Mouse (Mus musculus) splenic B cell, adult 2 months (primary cell): ENCODE data around the gene Zdhhc17.

ENCODE experiments used
- DNase-seq: peaks from one replicate; pipeline ENCODE4 v3.0.0-alpha.2; 2011; ENCODE audit warnings: low read depth, low spot score
- H3K27me3 ChIP-seq: 2 replicates; pipeline ENCODE4 v1.6.1; 2012; ENCODE audit warnings: mild to moderate bottlenecking, low read length, moderate library complexity, mixed read lengths; ENCODE audit not compliant: control insufficient read depth, poor library complexity, insufficient read depth, severe bottlenecking
- H3K36me3 ChIP-seq: 2 replicates; pipeline ENCODE4 v1.6.1; 2012; ENCODE audit warnings: mild to moderate bottlenecking, low read length, moderate library complexity, mixed read lengths; ENCODE audit not compliant: control insufficient read depth, poor library complexity, insufficient read depth, severe bottlenecking

The Zdhhc17 gene

GRCm38 (mm10) chr10:111009641-111010479 is at the start of gene Zdhhc17:
Gene Zdhhc17 (minus strand): TSS chr10:111010140.
- peak; percentile 91 for DNase-seq
- no peaks in the 10 kb centered on the region for H3K36me3 ChIP-seq
- H3K27me3 ChIP-seq: no peaks in the 10 kb centered on the region

- Histone ChIP-seq H3K36me3 (no peaks in the 10 kb centered on the region), H3K27me3 (no peaks in the 10 kb centered on the region)
- DNase-seq: no peak
Observed at GRCm38 (mm10) chr10:111055770-111056169, 45.8 kb upstream of the Zdhhc17 start.

GRCm38 (mm10) chr10:111051606-111052005 is 41.7 kb upstream of the Zdhhc17 start:
- no peaks in the 10 kb centered on the region for H3K27me3 ChIP-seq
- DNase-seq: peak; percentile 71
- no peaks in the 10 kb centered on the region for H3K36me3 ChIP-seq

- DNase-seq: no peak
- H3K36me3 ChIP-seq: no peaks in the 10 kb centered on the region
- H3K27me3 ChIP-seq: no peaks in the 10 kb centered on the region
Observed at GRCm38 (mm10) chr10:111050511-111050910, 40.6 kb upstream of the Zdhhc17 start.

GRCm38 (mm10) chr10:111050061-111050460 is 40.1 kb upstream of the Zdhhc17 start:
- peak; percentile 12 for DNase-seq

GRCm38 (mm10) chr10:111047895-111048294 is 38.0 kb upstream of the Zdhhc17 start:
- no peaks in the 10 kb centered on the region for H3K36me3 ChIP-seq

More at GRCm38 (mm10) chr10:111050061-111050460, 40.1 kb upstream of the Zdhhc17 start:
- Histone ChIP-seq H3K36me3 (no peaks in the 10 kb centered on the region), H3K27me3 (no peaks in the 10 kb centered on the region)

GRCm38 (mm10) chr10:111040078-111040656 is 30.2 kb upstream of the Zdhhc17 start:
- Histone ChIP-seq H3K36me3 (no peaks in the 10 kb centered on the region), H3K27me3 (no peaks in the 10 kb centered on the region)
- no peak for DNase-seq

More at GRCm38 (mm10) chr10:111047895-111048294, 38.0 kb upstream of the Zdhhc17 start:
- DNase-seq: no peak
- no peaks in the 10 kb centered on the region for H3K27me3 ChIP-seq

- H3K27me3 ChIP-seq: no peaks in the 10 kb centered on the region
- no peak for DNase-seq
Observed at GRCm38 (mm10) chr10:111036851-111037250, 26.9 kb upstream of the Zdhhc17 start.

GRCm38 (mm10) chr10:111035134-111035533 is 25.2 kb upstream of the Zdhhc17 start:
- no peaks in the 10 kb centered on the region for H3K36me3 ChIP-seq
- no peaks in the 10 kb centered on the region for H3K27me3 ChIP-seq
- peak; percentile 15 for DNase-seq

More at GRCm38 (mm10) chr10:111036851-111037250, 26.9 kb upstream of the Zdhhc17 start:
- no peaks in the 10 kb centered on the region for H3K36me3 ChIP-seq

GRCm38 (mm10) chr10:111031511-111032365 is 21.8 kb upstream of the Zdhhc17 start:
- DNase-seq: peak; percentile 61
- Histone ChIP-seq H3K27me3 (no peaks in the 10 kb centered on the region), H3K36me3 (no peaks in the 10 kb centered on the region)

- DNase-seq: no peak
- no peaks in the 10 kb centered on the region for H3K27me3 ChIP-seq
- no peaks in the 10 kb centered on the region for H3K36me3 ChIP-seq
Observed at GRCm38 (mm10) chr10:111030845-111031244, 20.9 kb upstream of the Zdhhc17 start.

GRCm38 (mm10) chr10:111026106-111026505 is 16.2 kb upstream of the Zdhhc17 start:
- DNase-seq: no peak
- no peaks in the 10 kb centered on the region for H3K36me3 ChIP-seq

GRCm38 (mm10) chr10:111024746-111025145 is 14.8 kb upstream of the Zdhhc17 start:
- Histone ChIP-seq H3K27me3 (no peaks in the 10 kb centered on the region), H3K36me3 (no peaks in the 10 kb centered on the region)
- DNase-seq: no peak

More at GRCm38 (mm10) chr10:111026106-111026505, 16.2 kb upstream of the Zdhhc17 start:
- no peaks in the 10 kb centered on the region for H3K27me3 ChIP-seq

GRCm38 (mm10) chr10:111014476-111014875 is 4.5 kb upstream of the Zdhhc17 start:
- no peak for DNase-seq
- H3K36me3 ChIP-seq: no peaks in the 10 kb centered on the region
- no peaks in the 10 kb centered on the region for H3K27me3 ChIP-seq
